Mouse (Mus musculus) thymus, adult 2 months (tissue): ENCODE results near the gene Mtmr2.

Experiments
- CTCF ChIP-seq: fragments of 200-500 bp; IDR thresholded peaks from 2 replicates; pipeline ENCODE4 v1.5.1; 2012; ENCODE audit warnings: mild to moderate bottlenecking, control low read depth, low read length, moderate library complexity, borderline replicate concordance; ENCODE audit not compliant: control insufficient read depth, poor library complexity, insufficient read depth; ENCODE audit errors: extremely low read depth
- POLR2A ChIP-seq: fragments of 200-500 bp; IDR thresholded peaks from 2 replicates; pipeline ENCODE4 v1.6.1; 2012; ENCODE audit warnings: mild to moderate bottlenecking, low read length, control low read depth, moderate library complexity; ENCODE audit not compliant: control insufficient read depth, poor library complexity, insufficient read depth; ENCODE audit errors: extremely low read depth

- no peak for TF ChIP-seq POLR2A
- no peak for TF ChIP-seq CTCF
Measured at GRCm38 (mm10) chr9:13766570-13766969, 18.4 kb downstream of the Mtmr2 start.
